Comparison of ENCODE assay signal across 9 mouse cellular contexts in genomic region chr9:118960415-118961091, GRCm38 (mm10). TPM values are rescaled to one million over a fixed set of nuclear protein-coding genes. Genes with fewer than 3 reads are reported as not detected.
DNase-seq lines count a peak whose midpoint lies in the region; ATAC-seq and TF ChIP-seq lines count a peak whose summit lies in the region.
"Had no signal": no experiment of that assay in that cellular context is flagged by ENCODE, and none has a peak within 500 bp of the region (broad histone marks: within the 10 kb centered on the region; RNA-seq: fewer than 3 reads in every experiment).

No protein-coding gene starts in this region.

- peak overlapping the region; percentile 12 to 32; a peak in 3 of 4 replicates for H3K4me3 ChIP-seq in ES-E14 (ENCODE audit: insufficient read depth in 1 of 2, low read depth in 1 of 2, low read length in 2 of 2, poor library complexity in 1 of 2, severe bottlenecking in 1 of 2)
- H3K4me3 ChIP-seq in liver, embryonic 11.5 days (ENCODE audit: low read depth, low read length) = no peak overlapping the region
- H3K4me3 ChIP-seq in stomach, embryonic 16.5 days (replicated peaks; ENCODE audit: low read length) = no peak overlapping the region
- no peak overlapping the region for H3K4me3 ChIP-seq in midbrain, postnatal 0 days (ENCODE audit: low read depth, low read length)
- H3K4me3 ChIP-seq: hindbrain, embryonic 15.5 days had no signal

- no peak overlapping the region; the same call in 1 of the 2 replicates for H3K4me2 ChIP-seq in liver, embryonic 11.5 days
- 0 out of 2 replicates have a peak overlapping the region, but pooled peaks have one; percentile 14 for H3K4me2 ChIP-seq in stomach, embryonic 16.5 days (ENCODE audit: low read depth, low read length)
- H3K4me2 ChIP-seq in midbrain, postnatal 0 days (ENCODE audit: low read depth, low read length, poor library complexity, severe bottlenecking) = no peak overlapping the region
- H3K4me2 ChIP-seq: hindbrain, embryonic 15.5 days had no signal

- no peak overlapping the region for H3K27ac ChIP-seq in ES-E14 (ENCODE audit: insufficient read depth, low read depth, low read length, poor library complexity, severe bottlenecking)
- peak overlapping the region; percentile 16; the same call in 1 of the 2 replicates for H3K27ac ChIP-seq in liver, embryonic 11.5 days (ENCODE audit: low read depth, low read length)
- peak overlapping the region; percentile 58 for H3K27ac ChIP-seq in stomach, embryonic 16.5 days (ENCODE audit: low read length)
- H3K27ac ChIP-seq in midbrain, postnatal 0 days (ENCODE audit: low read depth, low read length) = no peak overlapping the region
- H3K27ac ChIP-seq: hindbrain, embryonic 15.5 days had no signal

- no peak for DNase-seq in ES-E14 (ENCODE audit: low read depth, low spot score)
- DNase-seq in embryo, embryonic 11 days = peak; percentile 62
- peak; percentile 57 for DNase-seq in heart, postnatal 14 days
- DNase-seq in liver, embryonic 11.5 days (ENCODE audit: low spot score) = no peak
- DNase-seq in layer of hippocampus, adult 11-12 months (ENCODE audit: low spot score) = no peak
- no peak for DNase-seq in midbrain, postnatal 0 days (ENCODE audit: low spot score)
- DNase-seq in cerebellum, postnatal 25 days = no peak

- H3K9me3 ChIP-seq in ES-E14 (ENCODE audit: control insufficient read depth, insufficient read depth, low read depth, low read length) = no peaks in the 10 kb centered on the region
- H3K9me3 ChIP-seq in liver, embryonic 11.5 days (ENCODE audit: control insufficient read depth, low read length) = no peaks in the 10 kb centered on the region
- H3K9me3 ChIP-seq in stomach, embryonic 16.5 days (replicated peaks; ENCODE audit: control insufficient read depth, low read length) = no peaks in the 10 kb centered on the region
- H3K9me3 ChIP-seq in midbrain, postnatal 0 days (ENCODE audit: low read length) = no peaks in the 10 kb centered on the region
- H3K9me3 ChIP-seq: hindbrain, embryonic 15.5 days had no signal

- intact Hi-C loops in heart, postnatal 14 days (cut with DNase I) = loop anchor here (1.0 to 2.0 kb wide), 2 partner anchors 9 to 14 kb away; no protein-coding TSS in a partner anchor

- in situ Hi-C loops in ES-E14 (cut with MboI; ENCODE audit: low sequenced_read_pairs in 2 of 2, unreplicated experiment in 2 of 2) = no loop called here

- no peaks in the 10 kb centered on the region for H3K27me3 ChIP-seq in liver, embryonic 11.5 days (replicated peaks; ENCODE audit: control insufficient read depth, insufficient read depth, low read length)
- no peaks in the 10 kb centered on the region for H3K27me3 ChIP-seq in stomach, embryonic 16.5 days (ENCODE audit: control insufficient read depth, insufficient read depth, low read length)
- H3K27me3 ChIP-seq in midbrain, postnatal 0 days (ENCODE audit: insufficient read depth, low read length) = no peaks in the 10 kb centered on the region
- H3K27me3 ChIP-seq: hindbrain, embryonic 15.5 days had no signal

- WGBS in liver, embryonic 11.5 days = 49% methylated on average over 16 of the region's 16 CpGs
- WGBS in stomach, embryonic 16.5 days = 23% methylated on average over 16 of the region's 16 CpGs
- WGBS in midbrain, postnatal 0 days = 74% methylated on average over 16 of the region's 16 CpGs

- H3K4me1 ChIP-seq in ES-E14 (ENCODE audit: control insufficient read depth in 2 of 2, insufficient read depth in 2 of 2, low read length in 2 of 2, poor library complexity in 1 of 2) = peaks cover 0 to 4% of the 10 kb centered on the region in 2 experiments; a peak in 1 of 4 replicates
- peaks cover 9% of the 10 kb centered on the region for H3K4me1 ChIP-seq in liver, embryonic 11.5 days (replicated peaks; ENCODE audit: control insufficient read depth, insufficient read depth, low read length)
- peaks cover 21% of the 10 kb centered on the region for H3K4me1 ChIP-seq in stomach, embryonic 16.5 days (ENCODE audit: control insufficient read depth, insufficient read depth, low read length)
- H3K4me1 ChIP-seq in midbrain, postnatal 0 days (ENCODE audit: insufficient read depth, low read length) = no peaks in the 10 kb centered on the region
- H3K4me1 ChIP-seq: hindbrain, embryonic 15.5 days had no signal

- no peaks in the 10 kb centered on the region for H3K36me3 ChIP-seq in ES-E14 (ENCODE audit: control insufficient read depth, insufficient read depth, low read length, poor library complexity, severe bottlenecking)
- 0 out of 2 replicates have a peak, but pooled peaks cover 2% of the 10 kb centered on the region for H3K36me3 ChIP-seq in liver, embryonic 11.5 days (ENCODE audit: control insufficient read depth, insufficient read depth, low read length)
- H3K36me3 ChIP-seq in stomach, embryonic 16.5 days (ENCODE audit: control insufficient read depth, insufficient read depth, low read length) = 0 out of 2 replicates have a peak, but pooled peaks cover 2% of the 10 kb centered on the region
- no peaks in the 10 kb centered on the region for H3K36me3 ChIP-seq in midbrain, postnatal 0 days (ENCODE audit: insufficient read depth, low read length)
- H3K36me3 ChIP-seq: hindbrain, embryonic 15.5 days had no signal

- no peak for ATAC-seq in liver, embryonic 11.5 days (replicated peaks; ENCODE audit: low FRiP score)
- ATAC-seq in stomach, embryonic 16.5 days (ENCODE audit: insufficient read depth, low FRiP score) = peak; percentile 35; the same call in 1 of the 2 replicates
- ATAC-seq in midbrain, postnatal 0 days (ENCODE audit: low FRiP score) = no peak

- H3K9ac ChIP-seq in ES-E14 (ENCODE audit: insufficient read depth, low read depth, low read length, poor library complexity, severe bottlenecking) = peak overlapping the region; percentile 27; the same call in 1 of the 2 replicates
- no peak overlapping the region for H3K9ac ChIP-seq in liver, embryonic 11.5 days (ENCODE audit: low read depth, low read length)
- peak overlapping the region; percentile 51 for H3K9ac ChIP-seq in stomach, embryonic 16.5 days (ENCODE audit: low read length)
- no peak overlapping the region for H3K9ac ChIP-seq in midbrain, postnatal 0 days (replicated peaks; ENCODE audit: low read length, poor library complexity, severe bottlenecking)
- H3K9ac ChIP-seq: hindbrain, embryonic 15.5 days had no signal

- no peak for TF ChIP-seq CTCF in midbrain, postnatal 0 days (IDR thresholded peaks at IDR 0.05)

TF ChIP-seq in ES-E14, 5 proteins besides CTCF, POLR2A, EP300 and RAD21:
- TF ChIP-seq MAFK (IDR thresholded peaks at IDR 0.05; ENCODE audit: insufficient read depth, low read depth, low read length) = no peak
- no peak for TF ChIP-seq CHD2 (IDR thresholded peaks at IDR 0.05; ENCODE audit: low read depth, low read length)
- no peak for TF ChIP-seq ZC3H11A (IDR thresholded peaks at IDR 0.05; ENCODE audit: borderline replicate concordance, low read depth, low read length)
- TF ChIP-seq HCFC1 (IDR thresholded peaks at IDR 0.05; ENCODE audit: borderline replicate concordance, insufficient read depth, low read length) = no peak
- no peak for TF ChIP-seq ZNF384 (IDR thresholded peaks at IDR 0.05; ENCODE audit: low read depth, low read length)

RNA-seq across cellular contexts. Expression of gene Ctdspl, which starts 34.3 kb away (rescaled TPM):
- 2.9 and 3.3 TPM in 2 replicates for total RNA-seq in ES-E14 (2012; rRNA removed)
- 10 to 100 TPM; 12.3 to 13.7 TPM for total RNA-seq in heart, postnatal 14 days (2021)
- polyA plus RNA-seq in liver, embryonic 11.5 days (2014; fragmentation: Nextera tagmentation; extraction: Ambion mirVana) = 8.2 and 8.4 TPM in 2 replicates
- polyA plus RNA-seq in stomach, embryonic 16.5 days (2015; fragmentation: Nextera tagmentation; extraction: Ambion mirVana) = 17.4 and 17.6 TPM in 2 replicates
- 9.5 and 11.9 TPM in 2 replicates for total RNA-seq in midbrain, postnatal 0 days (2014; rRNA removed)
- 5.2 and 7.1 TPM in 2 replicates for polyA plus RNA-seq in midbrain, postnatal 0 days (2015; fragmentation: Nextera tagmentation; extraction: Ambion mirVana)

Comparison
In these comparisons a context has a peak if more than half of its experiments do, and no peak if none do; other contexts are left out.
1. DNase-seq: peak in embryo, embryonic 11 days (single experiment) and heart, postnatal 14 days (2 of 2); none in ES-E14 (single experiment), liver, embryonic 11.5 days (single experiment), layer of hippocampus, adult 11-12 months (single experiment), midbrain, postnatal 0 days (single experiment) and cerebellum, postnatal 25 days (0 of 2).
2. H3K27ac ChIP-seq: peak in liver, embryonic 11.5 days (single experiment) and stomach, embryonic 16.5 days (single experiment); none in ES-E14 (single experiment) and midbrain, postnatal 0 days (single experiment).
3. H3K4me3 ChIP-seq: peak in ES-E14 (2 of 2); none in liver, embryonic 11.5 days (single experiment), stomach, embryonic 16.5 days (single experiment) and midbrain, postnatal 0 days (single experiment).
4. H3K9ac ChIP-seq: peak in ES-E14 (single experiment) and stomach, embryonic 16.5 days (single experiment); none in liver, embryonic 11.5 days (single experiment) and midbrain, postnatal 0 days (single experiment).